Mouse (Mus musculus) lung, postnatal 0 days (tissue): ENCODE results near the gene Trim6.

Source experiments
- CTCF ChIP-seq: IDR thresholded peaks from 2 replicates; pipeline ENCODE4 v1.5.1; 2016; ENCODE audit warnings: antibody characterized with exemption, mild to moderate bottlenecking
- EP300 ChIP-seq: IDR thresholded peaks from 2 replicates; pipeline ENCODE4 v1.6.1; 2016; ENCODE audit warnings: antibody characterized with exemption, mild to moderate bottlenecking, control low read depth

GRCm38 (mm10) chr7:104183292-104183691, 35.3 kb upstream of the Trim6 start, which contains the start of gene Olfr648:
- no peak for TF ChIP-seq CTCF
- no peak for TF ChIP-seq EP300
